Mouse (Mus musculus) mouse trophoblast stem cell (cell line): Measurements from ENCODE around the gene Tle3.

Experiments used
- in situ Hi-C, 2 experiments: fragments of 300-500 bp; cut with MseI, MboI; formaldehyde crosslinking; loops; 2 replicates in 1 of 2; 3 replicates in 1 of 2; pipeline ENCODE4 v1.15.1; 2025

Gene Tle3

DNA sequence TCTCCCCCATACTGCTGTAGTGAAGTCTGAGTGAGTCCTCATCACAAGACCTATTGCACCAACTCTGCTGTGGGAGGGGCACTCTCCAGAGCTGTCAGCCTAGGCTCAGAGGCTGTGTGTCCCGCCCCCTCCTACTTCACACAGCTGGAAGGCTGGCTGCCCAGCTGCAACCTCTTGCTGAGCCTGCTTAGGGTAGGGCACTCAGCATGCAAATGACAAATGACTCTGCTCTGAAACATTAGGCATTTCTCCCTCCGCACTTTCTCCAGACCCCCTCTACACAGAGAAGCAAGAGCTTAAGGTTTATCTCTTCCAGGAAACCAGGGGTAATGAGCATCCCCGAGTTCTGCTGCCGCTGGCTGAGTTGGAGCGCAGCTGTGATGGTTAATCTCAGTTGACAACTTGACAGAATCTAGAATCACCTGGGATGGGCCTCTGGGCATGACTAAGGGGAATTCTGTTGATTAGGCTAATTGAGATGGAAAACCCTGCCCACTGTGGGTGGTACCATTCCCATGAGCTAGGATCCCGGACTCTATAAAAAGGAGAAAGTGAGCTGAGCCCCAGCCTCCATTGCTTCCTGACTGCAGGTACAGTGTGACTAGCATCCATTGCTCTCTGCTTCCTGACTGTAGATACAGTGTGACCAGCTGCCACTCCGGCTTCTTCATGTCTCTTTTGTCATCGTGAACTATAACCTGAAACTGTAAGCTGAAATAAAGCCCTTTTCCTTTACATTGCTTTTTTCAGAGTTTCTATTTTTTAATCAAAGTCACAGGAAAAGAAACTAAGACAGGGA is 63.2 kb downstream of the Tle3 start:
- in situ Hi-C loops: no loop called here

DNA sequence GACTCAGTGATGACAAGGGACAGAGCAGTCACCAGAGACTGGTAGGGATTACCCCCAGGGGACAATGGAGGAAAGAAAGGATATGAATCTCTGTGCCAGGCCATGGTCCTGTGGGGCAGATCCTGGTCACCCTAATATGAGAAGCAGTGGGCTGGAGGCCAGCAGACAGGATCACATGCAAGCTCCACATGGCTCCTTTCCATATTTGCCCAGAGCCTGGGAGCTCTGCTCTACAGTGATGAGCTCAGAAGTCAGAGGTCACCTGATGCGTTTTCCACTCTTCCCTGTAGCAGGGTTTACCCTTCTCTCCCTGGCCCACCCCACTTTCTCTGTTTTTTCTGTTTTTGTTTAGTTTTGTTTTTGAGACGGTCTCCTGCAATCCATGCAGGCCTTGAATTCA is 63.9 kb downstream of the Tle3 start:
- in situ Hi-C loops: no loop called here

GRCm38 (mm10) chr9:61436761-61437160 is 64.6 kb downstream of the Tle3 start:
- in situ Hi-C loops: no loop called here

DNA sequence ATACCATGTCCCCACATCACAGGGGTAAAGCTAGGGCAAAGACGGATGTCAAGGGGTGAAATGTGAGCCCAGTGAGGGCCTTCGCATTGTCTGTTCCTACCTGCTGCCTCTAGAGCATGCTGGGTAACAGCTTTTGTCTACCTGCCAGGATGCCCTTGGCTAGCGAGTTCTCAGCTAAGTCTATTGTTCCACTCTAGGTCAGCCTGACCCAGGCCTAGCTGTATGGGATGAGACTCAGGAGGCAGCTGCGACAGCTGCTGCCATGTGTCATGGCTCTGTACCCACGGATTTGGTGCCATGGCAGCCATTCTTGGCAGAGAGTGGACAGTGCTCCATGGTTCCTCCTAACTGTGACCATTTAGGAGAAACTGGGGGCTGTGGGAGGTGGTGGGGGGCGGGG is 66.9 kb downstream of the Tle3 start:
- in situ Hi-C loops: no loop called here

- in situ Hi-C loops: no loop called here
Observed at GRCm38 (mm10) chr9:61439979-61440378, 67.8 kb downstream of the Tle3 start.

GRCm38 (mm10) chr9:61441206-61441913 is 69.2 kb downstream of the Tle3 start:
- in situ Hi-C loops: no loop called here

- in situ Hi-C loops: no loop called here
Observed at GRCm38 (mm10) chr9:61442951-61443630, 70.9 kb downstream of the Tle3 start.

- in situ Hi-C loops: no loop called here
Observed at GRCm38 (mm10) chr9:61445151-61445550, 73.0 kb downstream of the Tle3 start.

- in situ Hi-C loops: no loop called here
Observed at GRCm38 (mm10) chr9:61445711-61446222, 73.6 kb downstream of the Tle3 start.

GRCm38 (mm10) chr9:61446965-61447364 is 74.8 kb downstream of the Tle3 start:
- in situ Hi-C loops: no loop called here

DNA sequence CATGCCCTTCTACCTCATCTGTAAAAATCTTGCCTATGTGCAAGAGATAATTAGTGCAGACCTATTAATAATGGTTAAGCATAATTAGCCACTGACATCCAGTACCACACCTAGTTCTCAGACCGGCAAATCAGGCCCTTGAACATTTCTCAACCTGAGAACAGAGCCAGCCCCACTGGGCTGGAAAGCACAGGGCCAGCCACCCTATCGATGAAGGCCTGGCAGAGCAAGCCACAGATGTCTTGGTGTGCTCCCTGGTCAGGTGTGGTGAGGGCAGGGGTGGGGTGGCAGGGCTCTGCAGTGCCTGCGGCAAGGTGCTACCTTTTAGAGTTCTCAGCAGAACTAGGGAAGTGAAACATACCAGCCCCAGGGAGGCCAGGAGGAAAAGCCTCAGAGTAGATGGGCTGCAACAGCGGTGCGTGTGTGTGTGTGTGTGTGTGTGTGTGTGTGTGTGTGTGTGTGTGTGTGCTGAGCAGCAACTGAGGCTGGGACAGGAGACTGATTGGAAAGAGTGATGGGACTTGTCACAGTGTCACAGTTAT is 77.3 kb downstream of the Tle3 start:
- in situ Hi-C loops: no loop called here

DNA sequence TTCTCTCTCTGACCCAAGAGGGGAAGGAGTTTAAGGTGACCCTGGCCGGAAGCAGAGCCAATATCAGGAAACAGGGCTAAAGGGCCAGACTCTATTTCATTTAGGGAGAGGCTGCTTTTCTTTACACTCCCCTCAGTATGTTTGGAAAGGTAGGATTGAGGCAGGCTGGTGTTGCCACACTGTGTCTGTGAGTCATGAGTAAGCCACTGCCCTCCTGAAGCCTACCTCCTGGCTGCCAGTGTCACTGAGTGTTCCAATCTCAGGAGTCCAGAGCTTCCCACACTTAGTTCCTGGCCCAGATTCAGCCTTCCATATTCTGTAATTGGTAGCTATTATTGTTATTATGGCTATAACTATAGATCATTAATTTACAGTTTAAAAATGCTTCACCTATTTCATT is 79.9 kb downstream of the Tle3 start:
- in situ Hi-C loops: no loop called here

DNA sequence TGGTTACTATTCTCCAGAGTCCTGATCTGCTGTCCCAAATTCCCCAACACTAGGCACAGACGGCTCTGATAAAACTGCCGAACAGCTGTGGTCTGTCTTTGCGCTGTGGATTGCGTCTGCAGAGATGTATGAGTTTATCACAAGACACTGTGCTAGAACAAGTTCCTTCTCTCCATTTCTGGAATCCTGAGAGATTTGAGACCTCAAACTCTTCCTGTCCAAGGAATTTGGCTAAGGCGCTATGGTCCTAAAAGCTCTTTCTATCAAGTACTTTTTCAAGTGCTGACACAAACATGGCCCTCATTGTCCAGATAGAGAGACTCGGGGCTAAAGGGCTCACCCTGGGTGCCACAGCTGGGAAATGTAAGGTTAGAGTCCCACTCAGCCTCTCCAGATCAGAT is 83.7 kb downstream of the Tle3 start:
- in situ Hi-C loops: no loop called here

DNA sequence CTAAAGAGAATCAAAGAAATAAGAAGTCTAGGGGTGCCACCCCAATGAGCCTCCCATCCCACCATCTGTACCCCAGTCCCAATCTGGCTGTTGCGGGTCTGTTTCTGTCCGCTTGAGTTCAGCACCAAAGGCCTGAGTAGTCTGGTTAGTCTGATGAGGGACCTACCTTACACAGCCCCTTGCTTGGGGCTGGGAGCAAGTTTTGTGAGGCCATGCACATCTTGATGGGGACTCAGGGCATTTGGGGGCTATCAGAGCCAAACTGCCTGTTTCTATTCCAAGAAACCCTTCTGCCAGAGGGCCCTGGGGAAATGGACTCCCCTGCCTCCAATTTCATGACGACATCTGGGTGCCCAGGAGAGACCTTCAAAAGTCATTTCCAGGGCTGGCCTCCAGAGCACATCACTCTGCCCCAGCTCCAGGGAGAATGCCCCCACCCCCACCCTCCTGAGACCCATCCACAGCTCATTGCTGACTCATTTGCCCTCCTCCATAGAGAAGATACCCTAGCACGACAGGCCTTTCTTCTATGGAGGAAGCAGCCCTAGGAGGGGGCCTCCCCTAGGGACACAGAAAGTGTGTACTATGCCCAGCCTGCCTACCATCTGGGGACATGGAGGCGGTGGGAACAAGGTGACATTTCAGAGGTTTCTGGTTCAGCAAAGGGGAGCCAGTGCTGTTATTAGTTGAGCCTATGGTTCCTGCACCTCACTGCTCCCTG is 84.4 kb downstream of the Tle3 start:
- in situ Hi-C loops: no loop called here

- in situ Hi-C loops: no loop called here
Observed at GRCm38 (mm10) chr9:61457162-61457523, 85.0 kb downstream of the Tle3 start.

DNA sequence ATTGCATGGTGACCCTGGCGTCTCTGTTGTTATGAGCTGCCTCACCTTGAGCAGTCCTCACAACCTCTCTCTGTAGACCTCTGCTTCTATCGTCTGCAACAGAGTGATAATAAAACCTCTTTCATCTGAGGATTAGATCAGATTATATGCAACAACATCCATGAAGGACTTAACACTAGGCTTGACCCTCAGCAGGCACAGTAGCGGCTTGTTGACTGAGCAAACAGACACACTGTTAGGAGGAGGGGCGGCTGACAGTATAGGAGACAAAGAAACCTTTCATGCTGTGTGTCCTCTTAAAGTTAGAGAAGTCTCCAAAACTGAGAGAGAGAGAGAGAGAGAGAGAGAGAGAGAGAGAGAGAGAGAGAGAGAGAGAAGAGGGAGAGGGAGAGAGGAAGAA is 89.7 kb downstream of the Tle3 start:
- in situ Hi-C loops: no loop called here

GRCm38 (mm10) chr9:61467436-61467835 is 95.3 kb downstream of the Tle3 start:
- in situ Hi-C loops: no loop called here
